Mouse (Mus musculus) heart, embryonic 15.5 days (tissue): ENCODE data around the gene Adora3. TPM values are rescaled to one million over a fixed set of nuclear protein-coding genes. Genes with fewer than 3 reads are reported as not detected.
A peak's percentile ranks its signal among the peaks of the same experiment; 100 is the strongest.
"Not testable (repeated sequence)": the region's sequence is repeated elsewhere in the genome, so short reads cannot be mapped to it uniquely, and the experiment has no call there.

ENCODE experiments used
- ATAC-seq: fragments of 200-750 bp; cut with Nextera tagmentation; replicated peaks from 2 replicates; pipeline ENCODE4 v1.8.0; 2017; ENCODE audit warnings: low read depth, moderate TSS enrichment; ENCODE audit not compliant: insufficient number of reproducible peaks, insufficient read depth, low FRiP score
- H3K27ac ChIP-seq: fragments of 300-500 bp; sonication (generic); 2 replicates; pipeline ENCODE4 v1.5.1; 2015; ENCODE audit warnings: mild to moderate bottlenecking, inconsistent platforms
- H3K27me3 ChIP-seq: fragments of 300-500 bp; sonication (generic); 2 replicates; pipeline ENCODE4 v1.6.1; 2015; ENCODE audit warnings: inconsistent platforms
- H3K36me3 ChIP-seq: fragments of 300-500 bp; sonication (generic); 2 replicates; pipeline ENCODE4 v1.6.1; 2015; ENCODE audit warnings: mild to moderate bottlenecking, inconsistent platforms
- H3K4me1 ChIP-seq: fragments of 300-500 bp; sonication (generic); replicated peaks from 2 replicates; pipeline ENCODE4 v1.6.1; 2015; ENCODE audit warnings: inconsistent platforms
- H3K4me2 ChIP-seq: fragments of 300-500 bp; sonication (generic); 2 replicates; pipeline ENCODE4 v1.6.1; 2015; ENCODE audit warnings: inconsistent platforms, mild to moderate bottlenecking, moderate library complexity
- H3K4me3 ChIP-seq: fragments of 300-500 bp; sonication (generic); 2 replicates; pipeline ENCODE4 v1.5.1; 2015; ENCODE audit warnings: mild to moderate bottlenecking, inconsistent platforms
- H3K9ac ChIP-seq: fragments of 300-500 bp; sonication (generic); 2 replicates; pipeline ENCODE4 v1.6.1; 2015; ENCODE audit warnings: mild to moderate bottlenecking, inconsistent platforms
- H3K9me3 ChIP-seq: fragments of 300-500 bp; sonication (generic); replicated peaks from 2 replicates; pipeline ENCODE4 v1.6.1; 2016; ENCODE audit warnings: inconsistent platforms
- WGBS: fragments of 180-500 bp; shearing (Covaris S2); methylation state at CpG from one replicate; pipeline ENCODE4 v1.1.7; 2015; ENCODE audit warnings: mixed read lengths; 5-methylcytosine and 5-hydroxymethylcytosine counted together
- polyA plus RNA-seq: library from polyadenylated mRNA; unstranded; fragments of >200 nt; fragmentation: Nextera tagmentation; extraction: Ambion mirVana; gene quantifications from 2 replicates; pipeline ENCODE4 v1.2.1, GENCODE M21; 2015

Gene Adora3
- polyA plus RNA-seq, 1 experiment from 2014 or later: 0.19 TPM

DNA sequence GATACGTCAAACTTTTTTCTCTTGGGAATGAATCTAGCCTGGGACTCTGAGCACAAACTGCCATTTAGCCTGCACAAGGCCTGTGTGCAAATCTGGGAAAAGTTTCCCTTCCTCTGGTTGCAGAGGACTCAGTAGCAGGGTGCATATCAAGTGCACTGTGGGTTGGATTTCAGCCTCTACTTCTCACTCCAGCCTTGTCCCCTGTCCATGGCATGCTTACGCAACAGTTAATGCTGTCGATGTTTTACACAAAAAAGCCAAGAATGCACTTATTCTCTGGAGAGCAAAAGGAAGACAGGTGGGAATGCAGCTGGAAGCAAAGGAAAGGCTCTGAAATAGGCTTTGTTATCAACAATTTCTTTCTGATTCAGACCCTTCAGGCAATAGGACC is 47.7 kb downstream of the Adora3 start:
- no peaks in the 10 kb centered on the region for H3K9me3 ChIP-seq
- peaks cover 18% of the 10 kb centered on the region for H3K4me1 ChIP-seq
- peak overlapping the region; percentile 3; the same call in 1 of the 2 replicates for H3K27ac ChIP-seq
- WGBS: 56% methylated on average over 3 of the region's 3 CpGs
- H3K9ac ChIP-seq: no peak overlapping the region
- no peak overlapping the region for H3K4me2 ChIP-seq
- H3K27me3 ChIP-seq: no peaks in the 10 kb centered on the region
- H3K4me3 ChIP-seq: no peak overlapping the region
- H3K36me3 ChIP-seq: no peaks in the 10 kb centered on the region
- ATAC-seq: no peak

DNA sequence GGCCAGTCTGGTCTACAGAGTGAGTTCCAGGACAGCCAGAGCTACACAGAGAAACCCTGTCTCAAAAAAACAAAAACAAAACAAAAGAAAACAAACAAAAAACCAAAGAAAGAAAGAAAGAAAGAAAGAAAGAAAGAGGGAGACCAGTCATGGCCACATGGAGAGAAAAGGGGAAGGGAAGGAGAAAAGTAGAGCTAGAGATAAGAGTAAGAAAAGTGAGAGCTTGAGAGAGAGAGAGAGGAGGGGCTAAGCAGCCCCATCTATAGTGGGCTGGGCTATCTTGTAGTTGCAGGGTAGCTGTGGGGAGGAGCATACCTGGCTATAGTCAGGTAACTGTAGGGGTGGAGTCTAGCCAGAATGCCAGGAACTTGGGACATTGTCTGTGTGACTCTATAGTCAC is 50.1 kb downstream of the Adora3 start:
- not testable (repeated sequence) for ATAC-seq, H3K9me3 ChIP-seq, H3K9ac ChIP-seq, H3K27me3 ChIP-seq, H3K4me1 ChIP-seq, H3K27ac ChIP-seq, H3K4me2 ChIP-seq, H3K4me3 ChIP-seq, H3K36me3 ChIP-seq

- WGBS: 77% methylated on average over 2 of the region's 2 CpGs
- Histone ChIP-seq H3K4me2 (no peak overlapping the region), H3K27ac (no peak overlapping the region), H3K9ac (no peak overlapping the region), H3K36me3 (no peaks in the 10 kb centered on the region), H3K9me3 (no peaks in the 10 kb centered on the region), H3K27me3 (no peaks in the 10 kb centered on the region), H3K4me3 (no peak overlapping the region), H3K4me1 (peaks cover 2% of the 10 kb centered on the region; the same call in 1 of the 2 replicates)
- no peak for ATAC-seq
Observed at GRCm38 (mm10) chr3:105921959-105922358, 51.3 kb downstream of the Adora3 start.

GRCm38 (mm10) chr3:105924616-105925015 is 54.0 kb downstream of the Adora3 start:
- Histone ChIP-seq H3K27me3 (no peaks in the 10 kb centered on the region), H3K4me2 (no peak overlapping the region), H3K9ac (no peak overlapping the region), H3K9me3 (no peaks in the 10 kb centered on the region), H3K27ac (no peak overlapping the region), H3K4me3 (no peak overlapping the region), H3K4me1 (no peaks in the 10 kb centered on the region), H3K36me3 (no peaks in the 10 kb centered on the region)
- no peak for ATAC-seq
- 75% methylated on average over 9 of the region's 9 CpGs for WGBS

- Histone ChIP-seq H3K4me1 (no peaks in the 10 kb centered on the region), H3K27me3 (no peaks in the 10 kb centered on the region), H3K9ac (no peak overlapping the region), H3K4me3 (no peak overlapping the region), H3K27ac (no peak overlapping the region), H3K9me3 (no peaks in the 10 kb centered on the region), H3K36me3 (no peaks in the 10 kb centered on the region), H3K4me2 (no peak overlapping the region)
- WGBS: 78% methylated on average over 7 of the region's 7 CpGs
- no peak for ATAC-seq
Observed at GRCm38 (mm10) chr3:105927561-105928194, 57.0 kb downstream of the Adora3 start.

- Histone ChIP-seq H3K4me1 (no peaks in the 10 kb centered on the region), H3K9me3 (no peaks in the 10 kb centered on the region), H3K27me3 (no peaks in the 10 kb centered on the region), H3K27ac (no peak overlapping the region), H3K4me2 (no peak overlapping the region), H3K9ac (no peak overlapping the region), H3K36me3 (no peaks in the 10 kb centered on the region), H3K4me3 (no peak overlapping the region)
- 81% methylated on average over 3 of the region's 3 CpGs for WGBS
- no peak for ATAC-seq
Observed at GRCm38 (mm10) chr3:105928195-105928569, 57.5 kb downstream of the Adora3 start.

GRCm38 (mm10) chr3:105928781-105929180 is 58.1 kb downstream of the Adora3 start:
- Histone ChIP-seq H3K9me3 (no peaks in the 10 kb centered on the region), H3K4me2 (no peak overlapping the region), H3K27me3 (no peaks in the 10 kb centered on the region), H3K4me1 (no peaks in the 10 kb centered on the region), H3K4me3 (no peak overlapping the region), H3K27ac (no peak overlapping the region), H3K36me3 (no peaks in the 10 kb centered on the region), H3K9ac (no peak overlapping the region)
- 79% methylated on average over 6 of the region's 6 CpGs for WGBS
- no peak for ATAC-seq

- no peak for ATAC-seq
- WGBS: 70% methylated on average over 7 of the region's 7 CpGs
- no peaks in the 10 kb centered on the region for H3K36me3 ChIP-seq
- H3K9me3 ChIP-seq: no peaks in the 10 kb centered on the region
- no peaks in the 10 kb centered on the region for H3K27me3 ChIP-seq
- peaks cover 8% of the 10 kb centered on the region for H3K4me1 ChIP-seq
- H3K4me2 ChIP-seq: no peak overlapping the region
- no peak overlapping the region for H3K4me3 ChIP-seq
- no peak overlapping the region for H3K9ac ChIP-seq
- H3K27ac ChIP-seq: no peak overlapping the region
Observed at GRCm38 (mm10) chr3:105929821-105930220, 59.2 kb downstream of the Adora3 start.

DNA sequence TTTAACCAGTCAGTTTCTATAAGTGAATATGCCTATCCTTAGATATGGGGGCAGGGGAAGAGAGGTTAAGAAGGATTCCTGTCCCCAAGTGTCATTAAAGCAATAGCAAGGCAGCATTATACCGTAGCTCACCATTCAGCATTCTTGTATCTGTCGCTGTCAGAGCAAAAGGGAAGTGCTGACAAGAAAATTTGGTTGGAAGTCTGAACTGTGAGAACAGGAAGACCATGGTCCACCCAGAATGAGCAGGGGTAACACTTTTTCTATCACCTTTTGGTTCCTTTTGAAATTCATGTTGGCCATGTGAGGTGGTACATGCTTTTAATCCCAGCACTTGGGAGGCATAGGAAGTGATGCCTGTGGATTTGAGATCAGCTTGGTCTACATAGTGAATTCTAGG is 60.4 kb downstream of the Adora3 start:
- Histone ChIP-seq H3K4me1 (peaks cover 15% of the 10 kb centered on the region), H3K27ac (no peak overlapping the region), H3K9ac (no peak overlapping the region), H3K9me3 (no peaks in the 10 kb centered on the region), H3K4me2 (no peak overlapping the region), H3K27me3 (no peaks in the 10 kb centered on the region), H3K4me3 (no peak overlapping the region), H3K36me3 (no peaks in the 10 kb centered on the region)
- WGBS: 75% methylated on average over 2 of the region's 2 CpGs
- ATAC-seq: no peak

DNA sequence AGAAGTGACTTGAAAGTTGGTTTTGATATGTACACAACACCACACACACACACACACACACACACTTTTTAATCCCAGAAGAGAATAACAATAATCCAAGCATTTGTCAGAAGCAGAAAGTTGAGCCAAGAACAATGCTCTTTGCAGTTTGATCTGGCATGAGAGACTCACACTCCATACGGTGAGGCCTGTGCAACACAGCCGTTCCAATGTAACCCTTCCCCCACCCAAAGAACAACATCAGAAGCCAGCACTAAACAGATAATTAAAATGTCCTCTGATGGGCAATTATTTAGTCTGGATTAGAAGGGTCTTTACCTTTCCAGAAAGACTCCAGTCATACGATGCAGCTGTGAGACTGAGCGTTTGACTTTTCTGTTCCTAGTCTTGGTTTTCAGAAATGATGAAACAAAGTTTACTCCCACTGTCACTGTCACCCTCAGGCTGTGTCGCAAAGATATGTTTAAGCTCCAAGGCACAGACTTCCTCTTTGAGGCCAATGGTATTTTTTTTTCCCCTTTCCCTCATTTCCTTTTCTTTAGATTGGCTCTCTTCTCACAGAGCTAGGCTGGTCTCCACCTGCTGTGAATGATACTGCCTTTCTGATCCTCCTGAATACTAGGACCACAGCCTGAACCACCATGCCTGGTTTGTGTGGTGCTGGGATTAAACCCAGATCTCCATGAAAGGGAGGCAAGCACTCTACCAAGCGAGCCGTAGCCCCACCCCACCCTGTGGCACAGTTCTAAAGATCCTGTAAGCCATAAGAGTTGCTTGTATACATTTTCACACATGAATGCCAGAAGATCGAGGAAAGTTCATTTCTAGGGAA is 61.8 kb downstream of the Adora3 start, which contains the start of gene I830077J02Rik:
I830077J02Rik (minus strand) TSS at position 425 of the 832 bp plus-strand sequence.
- peak; percentile 24; the same call in 1 of the 2 replicates for ATAC-seq
- peak within 1 kb of the TSS; percentile 15; the same call in 1 of the 2 replicates for H3K4me2 ChIP-seq
- 0 out of 2 replicates have a peak within 1 kb of the TSS, but pooled peaks have one; percentile 2 for H3K4me3 ChIP-seq
- H3K9ac ChIP-seq: no peak within 1 kb of the TSS
- no peaks in the 10 kb centered on the region for H3K36me3 ChIP-seq
- H3K27me3 ChIP-seq: no peaks in the 10 kb centered on the region
- H3K9me3 ChIP-seq: no peaks in the 10 kb centered on the region
- peak within 1 kb of the TSS; percentile 39 for H3K27ac ChIP-seq
- 65% methylated on average over 8 of the region's 8 CpGs for WGBS
- peaks cover 15% of the 10 kb centered on the region for H3K4me1 ChIP-seq

GRCm38 (mm10) chr3:105933926-105934325 is 63.3 kb downstream of the Adora3 start:
- Histone ChIP-seq H3K36me3 (no peaks in the 10 kb centered on the region), H3K9ac (no peak overlapping the region), H3K4me2 (no peak overlapping the region), H3K27ac (no peak overlapping the region), H3K9me3 (no peaks in the 10 kb centered on the region), H3K4me3 (no peak overlapping the region), H3K27me3 (no peaks in the 10 kb centered on the region), H3K4me1 (peaks cover 15% of the 10 kb centered on the region)
- no peak for ATAC-seq
- 87% methylated on average over 6 of the region's 6 CpGs for WGBS
